Mouse (Mus musculus) neural tube, embryonic 11.5 days (tissue): ENCODE results near the gene Ampd2. TPM values are rescaled to one million over a fixed set of nuclear protein-coding genes. Genes with fewer than 3 reads are reported as not detected.

Experiments used
- ATAC-seq: fragments of 200-750 bp; cut with Nextera tagmentation; 2 replicates; pipeline ENCODE4 v1.8.0; 2017; ENCODE audit warnings: moderate number of reproducible peaks, mild to moderate bottlenecking, moderate TSS enrichment, moderate library complexity; ENCODE audit not compliant: insufficient read depth, low FRiP score, low TSS enrichment
- DNase-seq: peaks from one replicate; pipeline ENCODE4 v3.0.0-alpha.2; 2015; ENCODE audit warnings: low spot score
- H3K27ac ChIP-seq: fragments of 300-500 bp; sonication (generic); 2 replicates; pipeline ENCODE4 v1.5.1; 2014; ENCODE audit warnings: low read depth, mild to moderate bottlenecking, low read length
- H3K27me3 ChIP-seq: fragments of 300-500 bp; sonication (generic); 2 replicates; pipeline ENCODE4 v1.6.1; 2014; ENCODE audit warnings: mild to moderate bottlenecking, low read length, mixed read lengths; ENCODE audit not compliant: control insufficient read depth, insufficient read depth
- H3K36me3 ChIP-seq: fragments of 300-500 bp; sonication (generic); 2 replicates; pipeline ENCODE4 v1.6.1; 2014; ENCODE audit warnings: mild to moderate bottlenecking, low read length, moderate library complexity, mixed read lengths; ENCODE audit not compliant: control insufficient read depth, insufficient read depth
- H3K4me1 ChIP-seq: fragments of 300-500 bp; sonication (generic); 2 replicates; pipeline ENCODE4 v1.6.1; 2014; ENCODE audit warnings: low read length, mixed read lengths; ENCODE audit not compliant: control insufficient read depth, insufficient read depth
- H3K4me2 ChIP-seq: fragments of 300-500 bp; sonication (generic); 2 replicates; pipeline ENCODE4 v1.6.1; 2014; ENCODE audit warnings: low read depth, mild to moderate bottlenecking, moderate library complexity
- H3K4me3 ChIP-seq: fragments of 300-500 bp; sonication (generic); 2 replicates; pipeline ENCODE4 v1.5.1; 2014; ENCODE audit warnings: low read depth, low read length
- H3K9ac ChIP-seq: fragments of 300-500 bp; sonication (generic); 2 replicates; pipeline ENCODE4 v1.6.1; 2014; ENCODE audit warnings: mild to moderate bottlenecking, low read length
- H3K9me3 ChIP-seq: fragments of 300-500 bp; sonication (generic); 2 replicates; pipeline ENCODE4 v1.6.1; 2016; ENCODE audit warnings: low read length; ENCODE audit not compliant: control insufficient read depth
- WGBS: fragments of 180-500 bp; shearing (Covaris S2); extraction: QIAGEN DNeasy Blood & Tissue Kit; methylation state at CpG from one replicate; pipeline ENCODE4 v1.1.7; 2014; 5-methylcytosine and 5-hydroxymethylcytosine counted together
- polyA plus RNA-seq: library from polyadenylated mRNA; unstranded; fragments of >200 nt; fragmentation: Nextera tagmentation; extraction: Ambion mirVana; gene quantifications from 2 replicates; pipeline ENCODE4 v1.2.1, GENCODE M21; 2014

Ampd2 gene
- polyA plus RNA-seq, 1 experiment from 2014 or later, result 42.9 TPM

DNA sequence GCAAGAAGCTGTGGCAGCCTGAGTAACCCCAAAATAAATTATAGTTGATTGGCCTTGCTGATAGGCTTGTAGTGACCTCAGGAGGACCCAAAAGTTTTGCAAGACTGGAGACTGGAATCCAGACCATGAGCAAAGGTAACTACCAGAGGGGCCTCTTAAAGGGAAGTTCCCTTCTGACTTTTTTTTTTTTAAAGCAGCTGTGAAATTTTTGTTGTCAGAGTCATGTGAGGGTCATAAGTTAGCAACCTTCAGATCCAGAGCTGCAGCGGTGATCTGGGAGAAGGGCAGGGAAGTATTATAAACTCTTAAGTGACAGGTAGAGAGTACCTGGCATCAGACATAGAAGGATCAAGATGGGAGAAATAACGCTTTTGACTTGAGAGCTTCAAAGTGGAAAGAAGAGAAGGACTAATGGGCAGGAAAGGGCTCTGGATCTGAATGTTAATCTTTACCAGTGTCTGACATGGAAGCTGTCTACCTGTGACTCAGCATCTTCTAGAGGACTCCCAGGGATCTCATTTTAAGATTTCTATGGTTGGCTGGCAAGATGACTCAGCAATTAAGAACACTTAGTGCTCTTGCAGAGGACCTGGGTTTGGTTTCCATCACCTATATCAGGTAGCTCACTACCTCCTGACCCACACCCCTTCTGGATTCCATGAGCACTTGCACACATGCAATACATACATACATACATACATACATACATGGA, 39.4 kb downstream of the Ampd2 start:
- 89% methylated on average over 2 of the region's 2 CpGs for WGBS
- Histone ChIP-seq H3K9ac (no peak overlapping the region), H3K4me3 (no peak overlapping the region), H3K27me3 (no peaks in the 10 kb centered on the region), H3K27ac (no peak overlapping the region), H3K9me3 (no peaks in the 10 kb centered on the region), H3K4me1 (no peaks in the 10 kb centered on the region; the same call in 1 of the 2 replicates), H3K4me2 (no peak overlapping the region), H3K36me3 (no peaks in the 10 kb centered on the region)
- DNase-seq, result no peak
- no peak for ATAC-seq

DNA sequence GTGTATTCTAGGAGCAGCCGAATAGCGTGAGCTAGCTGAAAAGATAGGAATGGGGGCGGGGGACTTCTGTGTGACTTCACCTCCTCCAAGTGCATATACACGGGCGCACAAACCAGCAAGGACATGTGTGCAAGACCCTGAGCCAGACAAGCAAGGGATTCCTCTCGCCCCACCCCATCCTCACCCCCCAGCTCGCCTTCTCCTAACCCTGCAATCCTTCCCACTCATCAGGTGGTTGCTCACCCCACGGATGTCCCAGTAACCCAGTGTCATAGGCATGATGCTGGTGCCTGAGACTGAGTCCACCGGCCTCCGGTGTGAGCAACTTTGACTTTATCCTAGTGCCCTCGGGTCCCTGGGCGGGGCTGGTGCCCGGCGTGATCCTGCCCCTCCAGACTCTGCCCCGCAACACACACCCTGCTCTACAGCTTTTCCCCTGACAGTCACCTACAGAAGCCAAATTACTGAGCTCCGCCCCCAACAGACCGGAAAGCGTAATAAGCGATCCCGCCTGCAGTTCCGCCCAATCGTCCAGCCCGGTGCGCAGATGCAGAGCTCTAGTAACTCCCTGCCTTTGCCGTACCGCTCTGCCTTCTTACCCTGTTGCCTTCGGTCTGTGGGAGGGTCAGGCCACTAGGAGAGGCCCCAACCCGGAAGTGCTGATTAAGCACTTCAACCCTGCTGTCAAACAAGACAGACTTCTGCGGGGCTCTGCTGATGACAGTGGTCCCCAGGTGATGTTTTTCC, 41.9 kb downstream of the Ampd2 start, which contains the start of gene Gstm4:
Gstm4 (minus strand) TSS at position 501 of the 747 bp plus-strand sequence.
- H3K36me3 ChIP-seq, result no peaks in the 10 kb centered on the region
- peak within 1 kb of the TSS; percentile 84 for H3K4me2 ChIP-seq
- WGBS, result 8% methylated on average over 29 of the region's 29 CpGs
- ATAC-seq (peak; percentile 88), DNase-seq (peak; percentile 76)
- no peak within 1 kb of the TSS for H3K27ac ChIP-seq
- no peaks in the 10 kb centered on the region for H3K27me3 ChIP-seq
- peak within 1 kb of the TSS; percentile 58 for H3K9ac ChIP-seq
- peak within 1 kb of the TSS; percentile 45 for H3K4me3 ChIP-seq
- H3K4me1 ChIP-seq, result no peaks in the 10 kb centered on the region; the same call in 1 of the 2 replicates
- no peaks in the 10 kb centered on the region for H3K9me3 ChIP-seq

DNA sequence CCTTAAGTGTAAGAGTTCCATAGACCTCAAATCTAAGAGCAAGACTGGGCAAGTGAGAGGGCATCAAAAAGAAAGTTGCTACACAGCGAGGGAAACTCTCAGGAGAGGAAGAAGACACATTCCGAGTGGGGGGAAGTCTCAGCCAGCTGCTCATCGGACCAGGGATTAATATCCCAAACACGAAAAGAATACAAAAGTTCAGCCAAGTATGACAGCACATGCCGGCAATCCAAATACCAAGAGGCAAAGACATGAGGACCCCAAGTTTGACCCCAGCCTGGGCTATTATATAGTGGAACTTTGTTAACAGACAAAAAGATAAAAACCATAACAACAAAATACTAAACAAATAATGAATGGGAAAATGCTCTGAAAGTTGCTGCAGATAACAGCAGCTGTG, 53.3 kb downstream of the Ampd2 start:
- no peak overlapping the region for H3K27ac ChIP-seq
- DNase-seq (no peak), ATAC-seq (no peak)
- no peaks in the 10 kb centered on the region for H3K4me1 ChIP-seq
- H3K36me3 ChIP-seq, result no peaks in the 10 kb centered on the region
- no peak overlapping the region for H3K4me3 ChIP-seq
- no peak overlapping the region for H3K9ac ChIP-seq
- H3K9me3 ChIP-seq, result no peaks in the 10 kb centered on the region
- H3K4me2 ChIP-seq, result no peak overlapping the region
- WGBS, result 78% methylated on average over 5 of the region's 5 CpGs
- H3K27me3 ChIP-seq, result no peaks in the 10 kb centered on the region

DNA sequence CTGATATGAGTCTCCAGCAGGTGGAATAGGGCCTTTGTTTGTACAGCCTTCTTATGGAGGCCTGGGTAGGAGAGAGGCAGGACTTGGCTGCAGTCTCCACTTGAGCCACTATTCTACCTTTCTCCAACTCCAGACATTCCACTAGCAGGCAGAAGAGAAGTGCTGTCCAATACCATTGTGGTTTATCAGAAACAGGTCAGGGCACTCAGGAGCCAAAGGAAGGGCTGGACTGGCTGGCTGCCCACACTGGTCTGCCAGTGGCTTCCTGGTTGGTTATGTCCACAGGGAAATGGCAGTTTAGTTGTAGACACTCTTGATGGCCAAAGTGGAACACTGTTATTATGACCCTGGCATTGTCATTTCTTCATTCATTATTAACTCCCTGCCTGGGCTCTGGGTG, 54.3 kb downstream of the Ampd2 start:
- no peak overlapping the region for H3K27ac ChIP-seq
- H3K9ac ChIP-seq, result no peak overlapping the region
- no peak overlapping the region for H3K4me3 ChIP-seq
- ATAC-seq (no peak), DNase-seq (no peak)
- no peaks in the 10 kb centered on the region for H3K9me3 ChIP-seq
- H3K36me3 ChIP-seq, result no peaks in the 10 kb centered on the region
- H3K27me3 ChIP-seq, result no peaks in the 10 kb centered on the region
- no peak overlapping the region for H3K4me2 ChIP-seq
- H3K4me1 ChIP-seq, result no peaks in the 10 kb centered on the region

DNA sequence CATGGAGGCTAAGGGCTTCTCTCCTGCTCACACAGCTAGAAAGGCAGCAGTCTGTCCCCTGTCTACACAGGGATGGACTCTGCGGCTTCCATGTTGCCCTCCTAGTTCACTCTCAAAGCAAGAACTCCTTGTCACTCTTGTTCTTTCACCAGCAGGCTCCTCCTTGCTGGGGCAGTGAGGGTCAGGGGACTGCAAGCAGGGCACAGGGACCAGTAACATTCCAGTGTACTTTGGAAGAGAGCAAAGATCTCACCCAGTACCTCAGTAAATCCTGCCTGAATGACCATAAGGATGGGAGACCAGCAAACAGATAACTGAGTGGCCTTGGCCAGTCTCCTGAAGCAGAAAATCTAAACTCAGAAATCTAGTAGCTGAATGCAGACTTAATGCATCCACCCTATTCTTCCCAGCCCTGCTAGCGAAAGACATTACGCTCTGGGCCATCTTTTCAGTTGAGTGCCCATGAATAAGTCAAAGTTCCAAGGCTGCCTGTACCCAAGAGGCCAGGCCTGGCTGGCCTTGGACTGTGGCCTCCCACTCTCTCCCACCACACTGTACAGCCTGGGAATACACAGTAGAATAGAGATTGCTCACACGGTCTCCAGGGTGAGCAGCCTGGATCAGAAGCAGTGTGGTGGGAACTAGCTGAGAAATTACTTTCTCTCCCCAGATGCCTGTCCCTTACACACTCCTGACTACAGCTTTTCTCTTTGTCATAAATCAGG, 57.6 kb downstream of the Ampd2 start:
- Histone ChIP-seq H3K27ac (no peak overlapping the region), H3K4me3 (no peak overlapping the region), H3K4me2 (no peak overlapping the region), H3K4me1 (no peaks in the 10 kb centered on the region), H3K27me3 (no peaks in the 10 kb centered on the region), H3K36me3 (no peaks in the 10 kb centered on the region), H3K9ac (no peak overlapping the region), H3K9me3 (no peaks in the 10 kb centered on the region)
- ATAC-seq (no peak), DNase-seq (no peak)
- WGBS, result 70% methylated on average over 4 of the region's 4 CpGs

DNA sequence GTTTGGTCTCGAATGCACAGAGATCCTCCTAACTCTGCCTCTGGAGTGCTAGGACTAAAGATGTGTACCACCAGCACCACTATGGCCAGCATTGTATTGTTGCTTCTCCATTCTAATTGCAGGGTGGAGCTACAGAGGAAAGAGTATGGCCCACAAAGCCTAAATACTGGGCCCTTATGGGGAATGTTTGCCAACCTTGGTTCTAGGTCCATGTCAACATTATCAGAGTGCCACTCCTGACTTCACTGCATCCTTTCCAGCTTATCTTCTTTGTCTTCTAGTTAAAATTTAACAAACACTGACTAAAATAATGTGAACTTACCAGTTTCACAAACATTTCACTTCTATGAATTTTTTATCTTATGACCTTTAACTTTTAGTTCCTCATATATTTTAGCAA, 59.9 kb downstream of the Ampd2 start:
- no peaks in the 10 kb centered on the region for H3K9me3 ChIP-seq
- no peaks in the 10 kb centered on the region for H3K36me3 ChIP-seq
- H3K4me1 ChIP-seq, result no peaks in the 10 kb centered on the region
- no peaks in the 10 kb centered on the region for H3K27me3 ChIP-seq
- no peak overlapping the region for H3K9ac ChIP-seq
- ATAC-seq (no peak), DNase-seq (no peak)
- no peak overlapping the region for H3K4me2 ChIP-seq
- WGBS, result 81% methylated on average over 1 of the region's 1 CpGs
- H3K4me3 ChIP-seq, result no peak overlapping the region
- H3K27ac ChIP-seq, result no peak overlapping the region

DNA sequence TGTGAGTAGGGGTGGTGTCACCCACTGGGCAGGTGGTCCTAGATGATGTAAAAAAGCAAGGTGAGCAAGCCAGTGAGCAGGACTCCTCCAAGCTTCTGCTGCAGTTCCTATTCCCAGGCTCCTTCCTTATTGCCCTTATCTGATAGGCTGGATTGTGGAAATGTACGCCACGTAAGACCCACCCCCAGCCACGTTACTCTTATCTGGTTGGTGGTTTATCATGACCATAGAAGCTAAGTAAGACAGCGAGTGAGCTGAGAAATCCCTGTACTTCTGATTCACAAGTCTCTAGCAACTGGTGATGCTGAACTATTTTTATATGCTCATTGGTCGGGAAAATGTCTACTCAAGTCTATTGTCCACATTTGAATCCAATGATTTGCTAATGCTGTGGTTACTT, 60.4 kb downstream of the Ampd2 start:
- WGBS, result 81% methylated on average over 5 of the region's 5 CpGs

DNA sequence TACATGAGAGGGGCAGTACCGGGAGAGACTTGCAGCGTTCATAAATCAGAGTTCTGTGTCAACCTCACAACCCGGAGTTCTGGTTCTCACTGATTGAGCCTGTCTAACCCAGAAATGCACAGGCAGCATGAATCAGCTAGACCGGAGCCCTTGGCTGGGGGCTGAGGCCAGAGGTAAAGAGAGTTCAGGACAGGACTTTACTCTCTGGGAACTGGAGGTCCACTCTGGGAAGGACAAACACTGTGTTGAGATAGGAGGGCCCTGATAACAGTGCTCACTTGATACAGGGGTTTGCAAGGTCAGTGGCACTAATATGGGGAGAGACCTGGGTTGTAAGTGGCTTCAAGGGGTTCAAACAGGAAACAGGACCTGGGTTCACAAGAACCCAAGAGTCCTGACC, 61.1 kb downstream of the Ampd2 start:
- DNase-seq, result no peak
- no peak overlapping the region for H3K27ac ChIP-seq
- no peak overlapping the region for H3K4me2 ChIP-seq
- no peaks in the 10 kb centered on the region for H3K36me3 ChIP-seq
- no peaks in the 10 kb centered on the region for H3K27me3 ChIP-seq
- no peak for ATAC-seq
- no peaks in the 10 kb centered on the region for H3K4me1 ChIP-seq
- no peak overlapping the region for H3K4me3 ChIP-seq
- WGBS, result 71% methylated on average over 4 of the region's 4 CpGs
- H3K9ac ChIP-seq, result no peak overlapping the region
- H3K9me3 ChIP-seq, result no peaks in the 10 kb centered on the region

More for the DNA sequence above, 60.4 kb downstream of the Ampd2 start:
- DNase-seq (no peak), ATAC-seq (no peak)
- no peaks in the 10 kb centered on the region for H3K9me3 ChIP-seq
- no peak overlapping the region for H3K9ac ChIP-seq
- no peaks in the 10 kb centered on the region for H3K4me1 ChIP-seq
- H3K27ac ChIP-seq, result no peak overlapping the region
- H3K27me3 ChIP-seq, result no peaks in the 10 kb centered on the region
- H3K36me3 ChIP-seq, result no peaks in the 10 kb centered on the region
- H3K4me3 ChIP-seq, result no peak overlapping the region
- H3K4me2 ChIP-seq, result no peak overlapping the region
